Mouse (Mus musculus) right cerebral cortex, adult 2 months (tissue): ENCODE results near the gene Gm9945.

ENCODE experiments used
- DNase-seq, 2 experiments: peaks; one replicate each; pipeline ENCODE4 v3.0.0; 2021 to 2022; ENCODE audit warnings: low spot score in 2 of 2

The Gm9945 gene

GRCm38 (mm10) chr11:53493243-53493955 lies 13.4 kb downstream of the Gm9945 start:
- no peak for DNase-seq

- no peak for DNase-seq
Observed at GRCm38 (mm10) chr11:53495417-53495816, 15.5 kb downstream of the Gm9945 start.

- DNase-seq, result peak; percentile 63 to 67
Observed at GRCm38 (mm10) chr11:53496946-53497345, 17.0 kb downstream of the Gm9945 start.

GRCm38 (mm10) chr11:53500569-53500968 lies 20.6 kb downstream of the Gm9945 start:
- no peak for DNase-seq

GRCm38 (mm10) chr11:53502039-53502765 lies 22.2 kb downstream of the Gm9945 start:
- peak; percentile 58 to 60 for DNase-seq

- DNase-seq, result no peak
Observed at GRCm38 (mm10) chr11:53503738-53504137, 23.8 kb downstream of the Gm9945 start.

- no peak for DNase-seq
Observed at GRCm38 (mm10) chr11:53504376-53504775, 24.4 kb downstream of the Gm9945 start.

GRCm38 (mm10) chr11:53505026-53505663 lies 25.2 kb downstream of the Gm9945 start:
- no peak for DNase-seq

GRCm38 (mm10) chr11:53507098-53507805 lies 27.3 kb downstream of the Gm9945 start:
- DNase-seq, result no peak

GRCm38 (mm10) chr11:53508152-53508551 lies 28.2 kb downstream of the Gm9945 start:
- DNase-seq, result no peak

GRCm38 (mm10) chr11:53508591-53508990 lies 28.6 kb downstream of the Gm9945 start:
- no peak for DNase-seq

GRCm38 (mm10) chr11:53510351-53510750 lies 30.4 kb downstream of the Gm9945 start:
- no peak for DNase-seq

- no peak for DNase-seq
Observed at GRCm38 (mm10) chr11:53516775-53517627, 37.0 kb downstream of the Gm9945 start.

- no peak for DNase-seq
Observed at GRCm38 (mm10) chr11:53518759-53519158, 38.8 kb downstream of the Gm9945 start.

- DNase-seq, result peak; percentile 57 to 66
Observed at GRCm38 (mm10) chr11:53519207-53520121, 39.5 kb downstream of the Gm9945 start, which contains the start of gene Sept8. Gene Sept8 (plus strand): TSS chr11:53519257.

GRCm38 (mm10) chr11:53520122-53520978 lies 40.4 kb downstream of the Gm9945 start:
- peak; percentile 73 to 77 for DNase-seq

GRCm38 (mm10) chr11:53521120-53521820 lies 41.3 kb downstream of the Gm9945 start:
- DNase-seq, result peak in 1 of 2 experiments; percentile 49

- DNase-seq, result no peak
Observed at GRCm38 (mm10) chr11:53521821-53522131, 41.8 kb downstream of the Gm9945 start.
